In genomic region chr3:158559131-158559658, GRCm38 (mm10) we compare ENCODE assay signal across 11 mouse cellular contexts. TPM values are rescaled to one million over a fixed set of nuclear protein-coding genes. Genes with fewer than 3 reads are reported as not detected.
DNase-seq lines count a peak whose midpoint lies in the region; ATAC-seq and TF ChIP-seq lines count a peak whose summit lies in the region.
"Had no signal": no experiment of that assay in that cellular context is flagged by ENCODE, and none has a peak within 500 bp of the region (broad histone marks: within the 10 kb centered on the region; RNA-seq: fewer than 3 reads in every experiment).

No protein-coding gene starts in this region.

- H3K4me3 ChIP-seq in kidney, postnatal 0 days (replicated peaks; ENCODE audit: low read depth, low read length) = peak overlapping the region; percentile 17; the same call in 1 of the 2 replicates
- H3K4me3 ChIP-seq in kidney, adult 2 months (ENCODE audit: insufficient read depth, low read depth, low read length) = no peak overlapping the region
- peak overlapping the region; percentile 77; the same call in 1 of the 2 replicates for H3K4me3 ChIP-seq in embryonic facial prominence, embryonic 10.5 days
- peak overlapping the region; percentile 91 for H3K4me3 ChIP-seq in hindbrain, embryonic 16.5 days (ENCODE audit: low read length)
- peak overlapping the region; percentile 88 for H3K4me3 ChIP-seq in neural tube, embryonic 14.5 days (ENCODE audit: low read depth, low read length)

- TF ChIP-seq CTCF in kidney, postnatal 0 days (IDR thresholded peaks at IDR 0.05; ENCODE audit: low read depth) = no peak
- no peak for TF ChIP-seq CTCF in kidney, adult 2 months (conservative IDR thresholded peaks at IDR 0.05; ENCODE audit: insufficient read depth, insufficient read length, low read depth, low read length)

- intact Hi-C loops in gastrocnemius, postnatal 36 days (cut with DNase I) = no loop called here

- TF ChIP-seq POLR2A in kidney, adult 2 months (IDR thresholded peaks at IDR 0.05; ENCODE audit: low read depth, low read length) = no peak

- H3K27me3 ChIP-seq in kidney, postnatal 0 days (ENCODE audit: insufficient read depth, low read length) = peaks cover 28% of the 10 kb centered on the region; the same call in 1 of the 2 replicates
- peaks cover 1% of the 10 kb centered on the region for H3K27me3 ChIP-seq in kidney, adult 2 months (replicated peaks; ENCODE audit: control insufficient read depth, insufficient read depth, low read length)
- peaks cover 53% of the 10 kb centered on the region for H3K27me3 ChIP-seq in embryonic facial prominence, embryonic 10.5 days (replicated peaks; ENCODE audit: low read depth, poor library complexity, severe bottlenecking)
- no peaks in the 10 kb centered on the region for H3K27me3 ChIP-seq in hindbrain, embryonic 16.5 days (replicated peaks; ENCODE audit: control insufficient read depth, insufficient read depth, low read length)
- no peaks in the 10 kb centered on the region; the same call in 1 of the 2 replicates for H3K27me3 ChIP-seq in neural tube, embryonic 14.5 days (ENCODE audit: control insufficient read depth, insufficient read depth, low read length)

- DNase-seq in kidney, postnatal 0 days (ENCODE audit: low spot score) = peak; percentile 0
- DNase-seq in kidney, adult 2 months = no peak
- DNase-seq in embryonic facial prominence, embryonic 10.5 days (ENCODE audit: low spot score) = no peak
- DNase-seq in yolk sac, embryonic 10.5 days (ENCODE audit: low spot score) = no peak
- no peak for DNase-seq in gastrocnemius, postnatal 36 days
- DNase-seq in layer of hippocampus, adult 11-12 months (ENCODE audit: low spot score) = no peak
- DNase-seq: cerebellum, adult 11-12 months; kidney, adult 8-10 months had no signal

- ATAC-seq in kidney, postnatal 0 days (replicated peaks; ENCODE audit: low FRiP score, low read depth) = no peak
- no peak for ATAC-seq in hindbrain, embryonic 16.5 days
- no peak for ATAC-seq in neural tube, embryonic 14.5 days (ENCODE audit: low read depth)

- 23% methylated on average over 5 of the region's 5 CpGs for WGBS in kidney, postnatal 0 days
- 34% methylated on average over 5 of the region's 5 CpGs for whole genome bisulfite sequencing in kidney, adult 2 months
- 15% methylated on average over 5 of the region's 5 CpGs for WGBS in embryonic facial prominence, embryonic 10.5 days
- WGBS in hindbrain, embryonic 16.5 days = 7% methylated on average over 5 of the region's 5 CpGs
- 21% methylated on average over 5 of the region's 5 CpGs for WGBS in neural tube, embryonic 14.5 days

- H3K4me1 ChIP-seq in kidney, postnatal 0 days (replicated peaks; ENCODE audit: insufficient read depth, low read length) = peaks cover 9% of the 10 kb centered on the region
- H3K4me1 ChIP-seq in kidney, adult 2 months (ENCODE audit: control insufficient read depth, insufficient read depth, low read length) = no peaks in the 10 kb centered on the region
- peaks cover 26% of the 10 kb centered on the region for H3K4me1 ChIP-seq in embryonic facial prominence, embryonic 10.5 days
- no peaks in the 10 kb centered on the region; the same call in 1 of the 2 replicates for H3K4me1 ChIP-seq in hindbrain, embryonic 16.5 days (ENCODE audit: control insufficient read depth, insufficient read depth, low read depth, low read length)
- 0 out of 2 replicates have a peak, but pooled peaks cover 7% of the 10 kb centered on the region for H3K4me1 ChIP-seq in neural tube, embryonic 14.5 days (ENCODE audit: control insufficient read depth, insufficient read depth, low read length)

- H3K36me3 ChIP-seq in kidney, postnatal 0 days (ENCODE audit: insufficient read depth, low read length) = no peaks in the 10 kb centered on the region
- no peaks in the 10 kb centered on the region for H3K36me3 ChIP-seq in kidney, adult 2 months (ENCODE audit: control insufficient read depth, insufficient read depth, low read length)
- H3K36me3 ChIP-seq in embryonic facial prominence, embryonic 10.5 days (replicated peaks) = no peaks in the 10 kb centered on the region
- H3K36me3 ChIP-seq in hindbrain, embryonic 16.5 days (ENCODE audit: control insufficient read depth, insufficient read depth, low read length) = no peaks in the 10 kb centered on the region
- no peaks in the 10 kb centered on the region for H3K36me3 ChIP-seq in neural tube, embryonic 14.5 days (ENCODE audit: control insufficient read depth, insufficient read depth, low read length)

- H3K9me3 ChIP-seq in kidney, postnatal 0 days (replicated peaks; ENCODE audit: low read length) = no peaks in the 10 kb centered on the region
- H3K9me3 ChIP-seq in embryonic facial prominence, embryonic 10.5 days = no peaks in the 10 kb centered on the region
- H3K9me3 ChIP-seq in hindbrain, embryonic 16.5 days (ENCODE audit: control insufficient read depth, low read length) = no peaks in the 10 kb centered on the region
- no peaks in the 10 kb centered on the region for H3K9me3 ChIP-seq in neural tube, embryonic 14.5 days (ENCODE audit: control insufficient read depth, low read length)

- peak overlapping the region; percentile 98 for H3K4me2 ChIP-seq in kidney, postnatal 0 days (ENCODE audit: low read length)
- H3K4me2 ChIP-seq in hindbrain, embryonic 16.5 days (ENCODE audit: low read length) = peak overlapping the region; percentile 84
- H3K4me2 ChIP-seq in neural tube, embryonic 14.5 days (ENCODE audit: low read depth, low read length) = peak overlapping the region; percentile 56

- no peak overlapping the region for H3K27ac ChIP-seq in kidney, postnatal 0 days
- no peak overlapping the region for H3K27ac ChIP-seq in kidney, adult 2 months (ENCODE audit: insufficient read depth, low read depth, low read length)
- no peak overlapping the region for H3K27ac ChIP-seq in embryonic facial prominence, embryonic 10.5 days (replicated peaks)
- peak overlapping the region; percentile 98 for H3K27ac ChIP-seq in hindbrain, embryonic 16.5 days (ENCODE audit: low read depth, low read length)
- peak overlapping the region; percentile 94 for H3K27ac ChIP-seq in neural tube, embryonic 14.5 days (ENCODE audit: low read depth, low read length)

- no peak overlapping the region for H3K9ac ChIP-seq in kidney, postnatal 0 days (ENCODE audit: low read depth, low read length)
- peak overlapping the region; percentile 95 for H3K9ac ChIP-seq in hindbrain, embryonic 16.5 days (ENCODE audit: low read depth, low read length)
- H3K9ac ChIP-seq in neural tube, embryonic 14.5 days (replicated peaks; ENCODE audit: low read depth, low read length) = peak overlapping the region; percentile 97

RNA-seq across cellular contexts. Expression of gene Lrrc7, which starts 2.8 kb away (rescaled TPM):
- 0.10 and 0.11 TPM in 2 replicates for polyA plus RNA-seq in kidney, postnatal 0 days (2015; fragmentation: Nextera tagmentation; extraction: Ambion mirVana)
- not detected in 2 replicates for polyA plus RNA-seq in kidney, adult 2 months (2012; rRNA removed)
- 0.37 and 0.48 TPM in 2 replicates for polyA plus RNA-seq in embryonic facial prominence, embryonic 10.5 days (2016; fragmentation: Nextera tagmentation; extraction: Ambion mirVana)
- polyA plus RNA-seq in hindbrain, embryonic 16.5 days (2015; fragmentation: Nextera tagmentation; extraction: Ambion mirVana) = 8.0 and 10.7 TPM in 2 replicates
- 18.1 and 22.5 TPM in 2 replicates for polyA plus RNA-seq in neural tube, embryonic 14.5 days (2014; fragmentation: Nextera tagmentation; extraction: Ambion mirVana)
- not detected for total RNA-seq in gastrocnemius, postnatal 36 days (2021)
- total RNA-seq: MEL had no signal

Comparison
In these comparisons a context has a peak if more than half of its experiments do, and no peak if none do; other contexts are left out.
1. H3K27ac ChIP-seq: peak in hindbrain, embryonic 16.5 days (single experiment) and neural tube, embryonic 14.5 days (single experiment); none in kidney, postnatal 0 days (single experiment), kidney, adult 2 months (single experiment) and embryonic facial prominence, embryonic 10.5 days (single experiment).
2. Peak in every context shown above with its lines, with median percentiles within 50 percentile points of each other: H3K4me2 ChIP-seq.